Mouse (Mus musculus) mouse embryonic stem cell (cell line): ENCODE measurements around the gene Epn3.

Experiments
- in situ Hi-C, 2 experiments: fragments of 300-500 bp; cut with MboI; formaldehyde crosslinking; loops; 1 replicate in 1 of 2; 3 replicates in 1 of 2; pipeline ENCODE4 v1.14.3; 2019 to 2020; ENCODE audit warnings: low sequenced_read_pairs in 2 of 2, low pct_unique_long_range_greater_than_20kb in 1 of 2, mixed read lengths in 1 of 2; ENCODE audit not compliant: unreplicated experiment in 1 of 2

Gene Epn3

GRCm38 (mm10) chr11:94499661-94500152 is at the start of gene Epn3:
Epn3 (minus strand) TSS chr11:94499974.
- in situ Hi-C loops = loop anchor here in 1 of 2 experiments (25.0 kb wide), 1 partner anchor 362 kb away; no protein-coding TSS in a partner anchor

- in situ Hi-C loops = no loop called here
These were observed 49.3 kb upstream of the Epn3 start, which contains the start of gene Rsad1 for GRCm38 (mm10) chr11:94548888-94549690. Rsad1 (minus strand) TSS chr11:94549255.

GRCm38 (mm10) chr11:94548041-94548784 is 48.4 kb upstream of the Epn3 start:
- in situ Hi-C loops = no loop called here

GRCm38 (mm10) chr11:94547271-94547670 is 47.5 kb upstream of the Epn3 start:
- in situ Hi-C loops = no loop called here

- in situ Hi-C loops = no loop called here
These were observed 46.6 kb upstream of the Epn3 start for GRCm38 (mm10) chr11:94546381-94546780.

GRCm38 (mm10) chr11:94544422-94544821 is 44.6 kb upstream of the Epn3 start:
- in situ Hi-C loops = no loop called here

- in situ Hi-C loops = no loop called here
These were observed 44.2 kb upstream of the Epn3 start for GRCm38 (mm10) chr11:94543932-94544331.

GRCm38 (mm10) chr11:94543344-94543743 is 43.6 kb upstream of the Epn3 start:
- in situ Hi-C loops = no loop called here

- in situ Hi-C loops = no loop called here
These were observed 42.6 kb upstream of the Epn3 start for GRCm38 (mm10) chr11:94542400-94542799.

GRCm38 (mm10) chr11:94539761-94540160 is 40.0 kb upstream of the Epn3 start:
- in situ Hi-C loops = no loop called here

- in situ Hi-C loops = no loop called here
These were observed 39.0 kb upstream of the Epn3 start for GRCm38 (mm10) chr11:94538733-94539292.

- in situ Hi-C loops = no loop called here
These were observed 33.4 kb upstream of the Epn3 start for GRCm38 (mm10) chr11:94533171-94533570.

- in situ Hi-C loops = no loop called here
These were observed 29.1 kb upstream of the Epn3 start for GRCm38 (mm10) chr11:94528879-94529278.

GRCm38 (mm10) chr11:94526171-94526879 is 26.6 kb upstream of the Epn3 start:
- in situ Hi-C loops = no loop called here

- in situ Hi-C loops = no loop called here
These were observed 21.6 kb upstream of the Epn3 start, which contains the start of gene Mycbpap for GRCm38 (mm10) chr11:94521219-94521843. Mycbpap (minus strand) TSS chr11:94521742.

- in situ Hi-C loops = no loop called here
These were observed 13.7 kb upstream of the Epn3 start for GRCm38 (mm10) chr11:94513452-94513851.

- in situ Hi-C loops = no loop called here
These were observed 9.2 kb upstream of the Epn3 start for GRCm38 (mm10) chr11:94508976-94509375.

- in situ Hi-C loops = no loop called here
These were observed 1.7 kb upstream of the Epn3 start for GRCm38 (mm10) chr11:94501482-94501881.
